In the genomic region with DNA sequence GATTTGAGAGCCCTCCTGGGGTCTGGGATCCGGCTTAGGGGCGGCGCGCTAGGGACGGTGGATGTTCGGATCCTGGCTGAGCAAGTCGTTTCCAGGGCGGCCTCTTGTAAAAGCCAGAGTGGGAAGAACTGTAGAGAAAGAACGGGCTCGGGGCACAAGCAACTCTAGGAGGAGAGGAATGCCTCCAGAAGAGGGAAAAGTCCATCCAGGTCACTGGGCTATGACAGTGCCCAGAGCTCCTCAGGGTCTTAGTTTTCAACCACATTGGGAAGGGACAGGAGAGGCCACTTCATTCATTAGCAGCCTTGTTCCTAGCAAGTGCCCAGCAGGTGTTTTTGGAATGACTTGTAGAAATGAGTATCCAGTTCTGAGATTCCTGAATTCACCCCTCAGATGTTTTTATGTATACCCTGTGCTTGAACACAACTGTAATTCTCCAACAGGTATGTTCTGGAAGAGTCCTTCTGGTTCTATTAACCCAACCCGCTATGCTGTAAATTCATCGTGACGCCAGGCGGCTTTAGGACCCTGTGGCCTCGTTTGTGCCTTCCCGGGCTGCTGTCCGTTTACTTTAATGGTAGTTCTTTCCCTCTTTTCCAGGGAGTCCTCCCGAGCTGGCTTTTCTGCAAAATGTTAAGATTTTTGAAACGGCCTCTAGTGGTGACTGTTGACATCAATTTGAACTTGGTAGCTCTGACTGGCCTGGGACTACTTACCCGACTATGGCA, we compare ENCODE assay signal across 7 mouse cellular contexts. TPM values are rescaled to one million over a fixed set of nuclear protein-coding genes. Genes with fewer than 3 reads are reported as not detected.
DNase-seq lines count a peak whose midpoint lies in the region; ATAC-seq and TF ChIP-seq lines count a peak whose summit lies in the region.

No protein-coding gene starts in this region.

- POLR2A ChIA-PET in Patski (lab: Charles Lee): interaction anchor here (1.1 to 1.3 kb wide), 2 partner anchors 10 to 11 kb away, joined by 3 to 5 read pairs; no protein-coding TSS in a partner anchor

- DNase-seq in Patski (ENCODE audit: low read depth, low spot score): peak; percentile 60
- DNase-seq in embryo, embryonic 10.5 days (ENCODE audit: low spot score): peak; percentile 85
- DNase-seq in heart, embryonic 10.5 days (ENCODE audit: low spot score): no peak
- DNase-seq in kidney, adult 9 months: peak; percentile 84
- DNase-seq in liver, postnatal 0 days: peak; percentile 58

- peaks cover 17% of the 10 kb centered on the region for H3K4me1 ChIP-seq in heart, embryonic 10.5 days
- peaks cover 24% of the 10 kb centered on the region for H3K4me1 ChIP-seq in liver, postnatal 0 days (ENCODE audit: insufficient read depth)
- H3K4me1 ChIP-seq in neural tube, embryonic 13.5 days (replicated peaks): peaks cover 30% of the 10 kb centered on the region

- in situ Hi-C loops in Patski (cut with MboI; ENCODE audit: low pct_unique_long_range_greater_than_20kb): loop anchor here (5.0 kb wide), 1 partner anchor 105 kb away; no protein-coding TSS in a partner anchor

- peak overlapping the region; percentile 96 for H3K4me2 ChIP-seq in liver, postnatal 0 days (ENCODE audit: low read depth, low read length)
- H3K4me2 ChIP-seq in neural tube, embryonic 13.5 days: peak overlapping the region; percentile 93

- CTCF ChIA-PET in Patski (lab: Charles Lee): interaction anchor here (0.9 to 1.7 kb wide), 5 partner anchors 13 to 84 kb away, joined by 3 to 5 read pairs (median 3); no protein-coding TSS in a partner anchor

- no peak for TF ChIP-seq CTCF in Patski (IDR thresholded peaks at IDR 0.05)
- TF ChIP-seq CTCF in liver, postnatal 0 days (IDR thresholded peaks at IDR 0.05; ENCODE audit: low read depth): peak; percentile 68

- H3K4me3 ChIP-seq in heart, embryonic 10.5 days: peak overlapping the region; percentile 80
- peak overlapping the region; percentile 61 for H3K4me3 ChIP-seq in liver, postnatal 0 days (ENCODE audit: low read depth, low read length)
- H3K4me3 ChIP-seq in neural tube, embryonic 13.5 days: peak overlapping the region; percentile 66

- H3K9me3 ChIP-seq in heart, embryonic 10.5 days: no peaks in the 10 kb centered on the region
- H3K9me3 ChIP-seq in liver, postnatal 0 days (ENCODE audit: low read length): no peaks in the 10 kb centered on the region
- H3K9me3 ChIP-seq in neural tube, embryonic 13.5 days: no peaks in the 10 kb centered on the region

- H3K36me3 ChIP-seq in heart, embryonic 10.5 days: peaks cover 31% of the 10 kb centered on the region
- H3K36me3 ChIP-seq in liver, postnatal 0 days (replicated peaks; ENCODE audit: insufficient read depth, low read length): peaks cover 13% of the 10 kb centered on the region
- peaks cover 29% of the 10 kb centered on the region for H3K36me3 ChIP-seq in neural tube, embryonic 13.5 days

- WGBS in heart, embryonic 10.5 days: under 1% methylated on average over 20 of the region's 20 CpGs
- 2% methylated on average over 20 of the region's 20 CpGs for WGBS in liver, postnatal 0 days (ENCODE audit: insufficient replicate concordance)
- WGBS in neural tube, embryonic 13.5 days: under 1% methylated on average over 20 of the region's 20 CpGs

- peak overlapping the region; percentile 89 for H3K27ac ChIP-seq in heart, embryonic 10.5 days
- H3K27ac ChIP-seq in liver, postnatal 0 days (ENCODE audit: low read depth): peak overlapping the region; percentile 79
- peak overlapping the region; percentile 86 for H3K27ac ChIP-seq in neural tube, embryonic 13.5 days (replicated peaks)

- no peaks in the 10 kb centered on the region for H3K27me3 ChIP-seq in Patski
- H3K27me3 ChIP-seq in heart, embryonic 10.5 days (ENCODE audit: insufficient read depth, poor library complexity, severe bottlenecking): no peaks in the 10 kb centered on the region
- no peaks in the 10 kb centered on the region for H3K27me3 ChIP-seq in liver, postnatal 0 days (ENCODE audit: insufficient read depth, low read length)
- no peaks in the 10 kb centered on the region for H3K27me3 ChIP-seq in neural tube, embryonic 13.5 days

- H3K9ac ChIP-seq in liver, postnatal 0 days (replicated peaks): peak overlapping the region; percentile 79
- peak overlapping the region; percentile 78 for H3K9ac ChIP-seq in neural tube, embryonic 13.5 days

- TF ChIP-seq EP300 in liver, postnatal 0 days (IDR thresholded peaks at IDR 0.05; ENCODE audit: low read depth): no peak

- ATAC-seq in CD4-positive, CD25-positive, alpha-beta regulatory T cell, adult 4 months: peak; percentile 45
- peak; percentile 46 for ATAC-seq in Patski
- peak; percentile 38 for ATAC-seq in liver, postnatal 0 days
- ATAC-seq in neural tube, embryonic 13.5 days (ENCODE audit: low read depth): peak; percentile 65

RNA-seq across cellular contexts. Expression of a gene that starts 0.5 kb away (rescaled TPM):
- polyA plus RNA-seq in CD4-positive, CD25-positive, alpha-beta regulatory T cell, adult 4 months (2017; shearing (Covaris generic)): 1 to 10 TPM; 6.5 to 7.9 TPM
- 32.1 TPM for polyA plus RNA-seq in Patski (2021)
- 18.8 and 24.2 TPM in 2 replicates for polyA plus RNA-seq in heart, embryonic 10.5 days (2016; fragmentation: Nextera tagmentation; extraction: Ambion mirVana)
- polyA plus RNA-seq in liver, postnatal 0 days (2015; fragmentation: Nextera tagmentation; extraction: Ambion mirVana): 6.3 and 6.4 TPM in 2 replicates
- polyA plus RNA-seq in neural tube, embryonic 13.5 days (2015; fragmentation: Nextera tagmentation; extraction: Ambion mirVana): 25.8 and 25.9 TPM in 2 replicates

RNA-seq across cellular contexts. Expression of a gene that starts 23.0 kb away (rescaled TPM):
- 10 to 100 TPM; 33.3 to 42.0 TPM for polyA plus RNA-seq in CD4-positive, CD25-positive, alpha-beta regulatory T cell, adult 4 months (2017; shearing (Covaris generic))
- polyA plus RNA-seq in Patski (2021): 67.5 TPM
- 63.1 and 65.8 TPM in 2 replicates for polyA plus RNA-seq in heart, embryonic 10.5 days (2016; fragmentation: Nextera tagmentation; extraction: Ambion mirVana)
- 26.9 and 33.3 TPM in 2 replicates for polyA plus RNA-seq in liver, postnatal 0 days (2015; fragmentation: Nextera tagmentation; extraction: Ambion mirVana)
- 68.3 and 75.5 TPM in 2 replicates for polyA plus RNA-seq in neural tube, embryonic 13.5 days (2015; fragmentation: Nextera tagmentation; extraction: Ambion mirVana)

RNA-seq across cellular contexts. Expression of a gene that starts 50.3 kb away (rescaled TPM):
- polyA plus RNA-seq in CD4-positive, CD25-positive, alpha-beta regulatory T cell, adult 4 months (2017; shearing (Covaris generic)): 10 to 100 TPM; 18.1 to 21.3 TPM
- polyA plus RNA-seq in Patski (2021): 70.8 TPM
- 22.0 and 27.2 TPM in 2 replicates for polyA plus RNA-seq in heart, embryonic 10.5 days (2016; fragmentation: Nextera tagmentation; extraction: Ambion mirVana)
- 5.8 and 7.0 TPM in 2 replicates for polyA plus RNA-seq in liver, postnatal 0 days (2015; fragmentation: Nextera tagmentation; extraction: Ambion mirVana)
- 27.8 and 30.0 TPM in 2 replicates for polyA plus RNA-seq in neural tube, embryonic 13.5 days (2015; fragmentation: Nextera tagmentation; extraction: Ambion mirVana)

RNA-seq across cellular contexts. Expression of a gene that starts 51.0 kb away (rescaled TPM):
- 100 to 1,000 TPM; 162 to 183 TPM for polyA plus RNA-seq in CD4-positive, CD25-positive, alpha-beta regulatory T cell, adult 4 months (2017; shearing (Covaris generic))
- 400 TPM for polyA plus RNA-seq in Patski (2021)
- 318 and 348 TPM in 2 replicates for polyA plus RNA-seq in heart, embryonic 10.5 days (2016; fragmentation: Nextera tagmentation; extraction: Ambion mirVana)
- 188 and 209 TPM in 2 replicates for polyA plus RNA-seq in liver, postnatal 0 days (2015; fragmentation: Nextera tagmentation; extraction: Ambion mirVana)
- polyA plus RNA-seq in neural tube, embryonic 13.5 days (2015; fragmentation: Nextera tagmentation; extraction: Ambion mirVana): 432 and 483 TPM in 2 replicates
